Mouse (Mus musculus): ENCODE measurements around the gene Lcp2.

Gene Lcp2

DNA sequence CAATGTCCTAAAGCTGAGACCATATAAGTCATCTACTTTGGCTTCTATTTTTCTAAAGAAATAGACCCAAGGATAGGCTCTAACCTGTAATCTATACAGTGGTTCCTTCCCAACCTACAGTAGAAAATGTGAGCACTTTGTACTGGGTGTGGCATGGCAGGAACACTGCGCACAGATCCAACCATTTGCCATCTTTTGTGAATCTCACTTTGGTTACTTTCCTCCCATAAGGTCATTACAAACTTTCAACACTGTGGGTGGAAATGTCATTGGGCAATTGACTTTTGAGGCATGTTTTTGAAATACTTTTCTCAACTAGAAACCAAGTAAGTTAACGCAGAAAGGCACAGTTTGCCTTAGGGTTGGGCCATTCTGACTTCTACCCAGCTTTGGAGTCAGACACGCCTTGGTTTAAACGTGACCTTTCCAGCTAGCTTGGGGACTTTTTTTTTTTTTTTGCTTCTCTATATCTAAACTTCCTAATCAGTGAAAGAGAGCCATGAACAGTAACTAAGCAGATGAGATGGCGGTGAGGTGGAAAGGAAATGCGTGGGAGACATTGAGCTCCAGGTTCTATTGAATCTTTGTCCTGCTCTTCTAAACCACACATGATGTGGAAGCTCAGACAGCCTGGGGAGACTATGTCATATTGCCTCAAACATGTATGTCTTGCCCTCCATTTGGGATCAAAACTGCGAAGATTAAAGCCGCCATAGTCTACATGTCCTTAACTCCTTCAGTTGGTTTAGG, 1.8 kb downstream of the Lcp2 start:
- DNase-seq, result no peak

DNA sequence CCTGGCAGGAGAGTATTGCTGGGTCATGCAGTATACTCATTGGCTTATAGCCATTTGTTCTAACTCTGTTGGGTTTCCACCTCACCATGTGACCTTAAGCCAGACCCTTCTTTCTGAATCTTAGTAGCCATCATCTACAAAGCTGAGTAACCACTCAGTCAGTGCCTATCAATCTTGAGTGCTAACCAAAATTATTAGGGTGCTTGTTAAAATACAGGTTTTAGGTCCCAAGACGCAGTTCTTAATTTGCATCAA, 2.3 kb downstream of the Lcp2 start:
- no peak for DNase-seq

DNA sequence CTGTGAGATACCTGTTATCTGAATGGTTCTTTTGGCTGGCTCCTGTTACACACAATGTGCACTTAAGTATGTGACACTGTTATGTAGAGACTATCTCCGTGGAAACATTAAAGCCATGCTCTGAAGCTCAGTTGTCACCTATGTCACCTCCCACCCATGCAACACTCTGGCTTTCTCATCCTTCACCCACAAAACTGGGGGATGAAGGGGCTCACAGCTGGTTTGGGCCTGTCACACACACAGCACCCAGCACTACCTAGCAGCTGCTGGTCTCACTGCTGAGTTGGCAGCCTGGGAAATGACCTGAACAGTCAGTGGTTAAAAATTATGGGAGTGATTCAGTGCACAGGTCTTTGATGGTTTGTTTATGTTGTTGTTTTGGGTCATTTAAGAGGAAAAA, 3.3 kb downstream of the Lcp2 start:
- peak; percentile 51 for DNase-seq

DNA sequence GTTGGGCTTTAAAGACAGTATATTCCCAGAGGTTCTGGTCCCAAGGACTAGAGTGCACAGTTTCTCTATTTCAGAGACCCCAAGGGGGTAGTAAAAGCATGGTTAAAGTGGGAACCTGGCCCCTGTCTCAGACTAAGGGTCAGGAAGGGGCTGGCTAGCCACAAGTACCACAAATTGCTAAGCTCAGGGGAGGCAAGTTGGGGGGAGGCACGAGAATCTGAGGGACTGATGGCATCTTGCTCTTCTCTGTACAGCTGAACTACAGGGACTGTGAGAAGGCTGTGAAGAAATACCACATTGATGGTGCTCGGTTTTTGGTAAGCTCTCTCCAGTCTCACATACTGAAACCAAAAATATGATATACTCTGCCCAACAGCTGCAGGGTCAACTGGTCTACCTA, 3.9 kb downstream of the Lcp2 start:
- no peak for DNase-seq

DNA sequence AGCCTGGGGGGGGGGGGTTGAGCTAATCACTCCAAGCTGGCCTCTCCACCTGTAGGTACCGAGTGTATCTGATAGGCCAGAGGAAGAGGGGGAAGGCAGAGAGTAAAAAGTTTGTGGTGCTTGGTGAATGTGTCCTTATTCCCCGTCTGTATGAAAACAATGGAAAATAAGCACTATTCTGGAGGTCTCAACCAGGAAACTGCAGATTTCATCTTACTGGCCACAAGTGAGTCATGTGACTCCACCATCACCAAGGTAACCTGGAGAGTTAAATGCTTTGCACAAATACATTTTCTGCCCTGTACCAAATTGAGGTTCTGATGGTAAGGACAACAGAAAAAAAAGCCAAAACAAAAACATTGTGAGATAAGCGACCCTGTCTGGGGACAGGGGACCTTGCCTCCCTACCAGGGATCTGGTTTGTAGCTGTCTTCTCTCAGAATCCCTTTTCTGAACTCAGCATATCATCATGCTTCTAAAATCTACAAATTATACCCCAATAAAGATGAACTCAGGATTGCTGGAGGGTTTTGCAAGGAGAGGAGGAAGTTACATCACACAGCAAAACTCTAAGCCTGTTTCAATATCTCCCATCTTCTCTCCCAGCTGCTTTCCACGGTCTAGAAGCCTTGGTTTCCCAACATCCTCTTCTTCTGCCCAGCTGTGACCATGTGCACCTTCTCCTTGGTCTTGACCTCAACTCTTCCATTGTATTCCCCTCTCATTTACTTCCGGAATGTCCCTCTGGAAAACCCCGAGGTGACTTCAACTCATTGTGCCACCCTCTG, 6.5 kb downstream of the Lcp2 start:
- no peak for DNase-seq

DNA sequence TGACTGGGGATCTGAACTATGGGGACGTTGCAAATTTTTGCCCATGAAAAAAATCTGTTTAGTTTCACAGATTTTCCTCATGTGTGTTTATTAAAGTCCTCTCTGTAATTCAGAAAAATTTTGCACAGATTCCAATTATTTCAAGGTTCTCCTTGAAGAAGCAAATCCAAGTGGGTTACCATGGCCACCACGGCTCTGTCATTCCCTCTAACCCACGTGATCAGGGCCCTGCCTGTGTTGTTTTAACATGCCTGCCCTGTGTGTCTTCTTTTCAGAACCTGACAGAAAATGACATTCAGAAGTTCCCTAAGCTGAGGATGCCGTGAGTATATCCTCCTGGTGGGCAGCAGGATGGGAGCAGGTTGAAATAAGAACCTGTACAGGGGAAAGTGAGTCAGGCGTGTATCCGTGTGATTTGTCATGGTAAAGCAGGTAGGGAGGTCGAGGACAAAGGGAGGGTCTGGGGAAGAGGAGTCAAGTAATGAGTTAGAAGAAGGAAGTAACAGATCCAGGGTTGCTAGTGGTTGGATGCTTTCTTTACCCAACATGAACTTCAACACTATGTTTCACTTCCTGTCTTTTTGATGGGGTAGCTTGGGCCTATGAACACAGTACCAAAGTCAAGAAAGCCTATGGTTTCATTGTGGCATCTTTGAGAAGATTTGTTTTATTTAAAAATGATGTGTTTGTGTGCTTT, 7.5 kb downstream of the Lcp2 start:
- DNase-seq, result no peak

DNA sequence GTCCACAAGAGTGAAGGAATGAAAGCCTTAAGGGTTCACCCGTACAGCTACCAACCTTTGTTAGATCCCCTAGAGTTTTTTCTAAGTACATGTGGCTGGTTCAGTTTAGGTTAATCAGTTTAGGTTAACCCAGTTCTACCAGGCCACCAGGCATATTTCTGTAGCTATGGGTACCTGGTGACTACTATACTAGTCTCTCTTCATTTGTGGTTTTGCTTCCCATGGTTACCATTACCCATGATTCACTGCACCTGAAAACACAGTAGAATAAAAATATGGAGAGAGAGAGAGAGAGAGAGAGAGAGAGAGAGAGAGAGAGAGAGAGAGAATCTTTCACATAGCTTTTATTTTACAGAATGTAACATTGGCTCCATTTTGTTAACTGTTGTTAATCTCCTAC, 10.0 kb downstream of the Lcp2 start:
- no peak for DNase-seq

DNA sequence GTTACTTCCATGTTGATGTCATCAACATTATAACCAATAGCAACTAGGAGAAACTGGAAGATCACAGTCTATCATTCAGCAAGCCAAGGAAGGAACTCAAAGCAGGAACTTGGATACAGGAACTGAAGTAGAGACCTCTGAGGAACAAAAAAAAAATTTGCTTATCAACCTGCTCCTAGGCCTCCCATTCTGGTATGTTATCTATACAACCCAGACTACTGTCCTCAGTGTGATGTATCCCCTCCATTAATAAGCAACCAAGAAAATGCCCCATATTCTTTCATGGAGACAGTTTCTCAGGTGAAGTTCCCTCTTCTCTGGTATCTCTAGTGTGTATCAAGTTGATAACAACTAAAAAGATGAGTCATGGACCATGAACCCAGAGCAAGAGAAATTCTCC, 11.6 kb downstream of the Lcp2 start:
- no peak for DNase-seq

DNA sequence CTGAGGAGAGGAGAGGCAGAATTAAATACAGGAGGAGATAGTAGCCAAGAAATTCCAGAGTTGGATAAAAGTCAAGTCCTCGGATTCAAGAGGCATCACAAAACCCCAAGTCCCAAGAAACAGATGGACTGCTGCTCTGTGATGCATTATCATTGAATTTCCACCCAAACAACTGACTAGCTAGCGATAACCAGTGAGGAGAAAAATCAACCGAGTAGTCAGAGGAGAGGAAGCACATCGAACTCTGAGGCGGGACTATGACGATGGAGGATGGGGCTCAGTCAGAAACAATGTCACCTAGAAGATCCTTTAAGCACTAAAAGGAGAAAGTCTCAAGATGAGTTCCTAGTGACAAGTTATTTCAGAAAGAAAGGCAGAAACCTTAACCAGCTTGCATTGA, 12.2 kb downstream of the Lcp2 start:
- no peak for DNase-seq

DNA sequence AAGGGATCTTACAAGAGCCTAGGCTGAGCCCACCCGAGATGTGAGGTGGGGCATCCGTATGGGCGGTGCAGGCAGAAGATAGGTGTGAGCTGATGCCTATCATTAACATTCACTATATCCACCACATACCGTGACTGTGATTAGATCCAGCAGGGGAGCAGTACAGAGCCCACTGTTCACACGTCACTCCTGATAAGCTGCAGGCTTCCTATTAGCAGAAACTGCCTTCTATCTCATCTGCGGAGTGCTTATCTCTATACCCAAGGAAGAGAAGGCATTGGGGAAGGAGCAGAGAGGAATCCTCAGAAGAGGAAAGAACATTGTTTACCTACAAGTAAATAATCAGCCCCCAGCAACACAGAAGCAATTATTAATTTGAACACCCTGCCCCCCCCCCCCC, 15.0 kb downstream of the Lcp2 start:
- DNase-seq, result no peak

DNA sequence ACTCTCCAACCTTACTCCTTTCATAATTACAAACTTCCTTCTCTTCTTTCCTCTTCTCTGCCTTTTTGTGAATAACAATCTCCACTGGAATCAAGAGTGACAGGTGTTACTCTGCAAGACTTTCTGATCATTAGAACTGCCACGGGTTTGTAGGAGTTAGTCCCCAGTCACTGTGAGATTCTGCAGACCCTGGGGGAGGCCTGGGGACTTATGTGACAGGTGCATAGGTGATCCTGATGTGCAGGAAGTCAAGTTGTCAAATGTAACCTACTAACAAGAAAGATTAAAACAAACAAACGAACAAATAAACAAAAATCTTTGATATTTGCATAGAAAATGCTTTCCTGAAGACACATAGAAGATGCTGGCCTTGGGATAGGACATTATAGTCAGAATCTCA, 16.5 kb downstream of the Lcp2 start:
- DNase-seq, result no peak

DNA sequence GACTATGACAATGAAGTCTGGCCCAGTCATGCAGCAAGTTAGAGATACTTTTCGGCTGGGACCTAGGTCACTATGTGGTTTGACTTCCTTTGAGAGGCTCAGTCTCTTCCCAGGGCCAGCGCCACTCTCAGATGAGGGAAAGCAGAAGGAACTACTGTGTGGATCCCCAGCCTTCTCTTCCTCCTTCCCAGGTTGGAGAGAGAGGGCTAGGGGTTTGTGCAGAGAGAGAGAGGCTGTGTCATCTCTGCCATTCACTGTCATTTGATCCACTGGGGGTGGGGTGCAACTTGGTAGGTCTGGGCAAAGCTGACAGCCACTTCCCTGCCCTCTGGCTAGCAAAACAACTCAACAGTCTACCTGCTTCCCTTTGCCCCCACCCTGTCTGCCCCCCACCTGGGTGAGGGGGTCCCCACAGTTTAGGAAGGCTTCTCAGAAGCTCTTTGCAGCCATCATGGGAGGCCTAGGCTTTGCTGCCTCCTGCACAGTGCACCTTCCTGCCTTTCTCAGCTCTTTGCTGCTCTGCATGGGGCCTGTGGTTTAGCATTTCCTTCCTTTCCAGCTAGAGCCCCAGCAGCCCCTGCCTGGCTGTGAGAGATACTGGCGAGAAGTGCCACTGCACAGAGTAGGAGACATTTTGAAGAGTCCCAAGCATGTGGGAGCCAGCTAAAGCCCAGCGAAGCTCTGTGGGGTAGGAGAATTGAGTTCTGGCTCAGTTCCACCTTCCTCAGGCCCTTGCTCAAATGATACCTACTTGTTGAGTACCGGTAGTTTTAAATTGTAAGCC, 17.2 kb downstream of the Lcp2 start:
- peak; percentile 79 for DNase-seq

DNA sequence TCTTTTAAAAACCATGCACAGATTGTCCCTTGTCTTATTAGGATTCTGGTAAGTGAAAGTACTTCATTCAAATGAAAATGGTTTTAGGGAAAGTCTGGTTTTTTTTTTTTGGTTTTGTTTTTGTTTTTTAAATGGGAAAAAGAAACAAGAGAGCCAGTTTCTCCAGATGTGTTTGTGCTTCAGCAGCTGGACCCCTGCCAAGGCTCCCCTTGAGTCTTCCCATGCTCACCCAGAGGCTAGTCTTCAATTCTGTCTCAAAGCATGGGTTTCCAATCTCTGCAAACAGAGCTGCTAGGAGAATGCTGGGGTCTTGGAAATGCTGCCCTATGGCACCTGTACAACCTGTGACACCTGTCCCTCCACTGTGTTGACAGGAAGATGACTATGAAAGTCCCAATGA, 23.9 kb downstream of the Lcp2 start:
- no peak for DNase-seq

DNA sequence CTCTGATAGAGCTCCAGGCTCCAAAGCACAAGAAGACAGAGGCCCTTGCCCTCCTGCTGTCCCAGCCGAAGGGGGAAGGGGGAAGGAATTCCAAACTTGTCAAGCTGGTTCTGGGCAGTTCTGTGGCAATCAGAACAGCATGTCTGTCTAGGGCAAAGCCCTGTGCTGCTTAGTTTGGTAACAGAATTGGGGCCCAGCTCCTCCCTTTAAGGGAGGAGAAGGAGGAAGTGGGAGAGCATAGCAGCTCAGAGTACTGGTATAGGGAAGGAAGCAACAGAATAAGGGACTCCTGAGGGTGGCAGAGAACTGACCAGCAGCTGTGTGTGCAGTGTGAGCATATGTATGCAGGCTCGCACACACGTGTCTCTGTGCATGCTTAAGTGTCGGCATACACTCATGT, 25.6 kb downstream of the Lcp2 start:
- no peak for DNase-seq

DNA sequence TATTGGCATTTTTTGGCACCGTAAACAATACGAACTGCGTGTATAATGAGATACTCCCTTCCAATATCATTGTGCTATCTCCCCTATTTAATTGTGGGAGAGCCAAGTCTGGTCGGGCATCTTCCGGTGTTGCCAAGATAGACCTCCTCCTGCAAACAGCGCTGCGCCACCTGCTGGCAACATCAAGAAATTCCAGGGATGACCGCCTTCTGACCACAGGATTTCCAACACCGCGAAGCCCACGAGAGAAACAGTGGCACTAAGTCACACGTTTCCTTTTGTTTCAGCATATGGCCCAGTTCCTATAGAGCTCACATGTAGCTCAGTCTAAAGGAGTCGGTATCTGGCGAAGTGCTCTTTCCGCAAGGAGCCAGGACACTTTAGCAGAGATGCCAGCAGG, 27.1 kb downstream of the Lcp2 start:
- peak; percentile 80 for DNase-seq

DNA sequence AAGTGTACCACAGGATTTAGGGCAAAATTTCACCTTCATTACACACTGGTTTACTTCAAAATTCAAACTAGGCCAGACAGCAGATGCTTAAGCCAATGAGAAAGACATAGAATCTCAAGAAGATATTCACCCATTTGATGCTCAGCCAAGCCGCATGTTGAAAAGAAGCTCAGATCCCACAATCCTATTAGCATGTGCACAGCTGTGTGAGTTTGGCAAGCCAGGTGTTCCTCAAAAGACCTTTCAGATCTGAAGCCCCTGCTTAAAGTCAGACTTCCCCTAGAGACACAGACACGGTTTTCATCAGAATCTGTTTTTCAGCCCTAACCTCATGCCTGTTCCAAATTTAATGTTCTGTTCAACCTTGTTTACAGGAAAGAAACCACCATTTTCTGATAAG, 31.1 kb downstream of the Lcp2 start:
- DNase-seq, result peak; percentile 58

DNA sequence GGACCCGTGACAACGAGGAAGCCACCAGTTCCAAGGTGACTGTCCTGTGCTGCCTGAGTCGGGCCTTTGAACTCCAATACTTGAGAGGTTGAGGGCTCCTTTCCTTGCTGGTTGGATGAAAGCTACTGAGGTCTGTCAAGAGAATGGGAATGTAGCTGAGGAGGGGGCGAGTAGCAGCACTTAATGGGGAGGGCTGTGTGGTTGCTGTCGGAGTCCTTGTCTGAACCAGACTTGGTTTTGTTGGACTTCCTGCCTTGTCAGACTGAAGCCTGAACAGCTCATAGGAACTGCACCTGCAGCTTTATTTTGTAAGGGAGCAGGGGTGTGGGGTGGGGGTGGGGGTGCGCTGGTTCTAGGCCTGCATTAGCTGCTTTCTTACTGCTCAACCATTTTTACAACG, 31.9 kb downstream of the Lcp2 start:
- DNase-seq, result peak; percentile 65

DNA sequence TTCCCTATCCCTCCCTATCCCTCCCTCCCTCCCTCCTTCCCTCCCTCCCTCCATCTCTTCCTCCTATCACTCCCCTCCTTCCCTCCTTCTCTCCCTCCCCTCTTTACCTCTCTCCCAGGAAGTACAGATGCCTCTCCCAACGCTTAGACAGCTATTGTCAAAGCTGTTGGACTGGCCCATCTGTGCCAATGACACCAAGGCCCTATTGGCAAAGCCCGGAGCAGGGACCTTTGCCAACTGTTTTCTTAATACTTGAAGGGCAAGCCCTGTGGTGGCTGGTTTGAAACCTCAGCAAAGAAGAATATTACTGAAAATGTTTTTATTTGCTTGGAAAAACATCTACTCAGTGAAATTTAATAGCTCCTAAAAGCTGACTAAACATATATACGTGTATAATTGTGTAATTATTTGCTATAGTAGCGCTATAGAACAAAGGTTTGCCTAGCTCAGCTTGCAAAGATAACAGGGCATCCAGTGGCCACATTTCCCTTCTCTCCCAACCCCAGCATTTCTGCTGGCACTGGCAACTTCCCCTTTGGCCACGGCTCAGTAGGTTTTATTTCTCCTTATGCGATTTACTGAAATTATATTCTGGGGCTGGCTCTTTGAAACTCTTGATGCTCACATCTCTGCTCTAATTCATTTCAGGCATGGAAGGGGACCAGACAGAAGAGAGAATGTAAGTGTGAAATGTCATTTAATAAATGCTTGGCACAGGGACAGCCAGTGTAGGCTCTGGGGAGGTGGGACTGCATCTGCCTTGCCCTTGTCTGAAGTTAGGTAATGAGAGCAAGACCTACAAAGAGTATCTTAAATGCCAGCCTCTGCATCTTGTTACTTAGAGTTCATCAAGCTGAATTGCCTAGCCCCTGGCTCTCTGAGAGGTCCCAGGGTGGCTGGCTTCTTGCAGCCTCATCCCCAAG, 33.1 kb downstream of the Lcp2 start:
- DNase-seq, result no peak

DNA sequence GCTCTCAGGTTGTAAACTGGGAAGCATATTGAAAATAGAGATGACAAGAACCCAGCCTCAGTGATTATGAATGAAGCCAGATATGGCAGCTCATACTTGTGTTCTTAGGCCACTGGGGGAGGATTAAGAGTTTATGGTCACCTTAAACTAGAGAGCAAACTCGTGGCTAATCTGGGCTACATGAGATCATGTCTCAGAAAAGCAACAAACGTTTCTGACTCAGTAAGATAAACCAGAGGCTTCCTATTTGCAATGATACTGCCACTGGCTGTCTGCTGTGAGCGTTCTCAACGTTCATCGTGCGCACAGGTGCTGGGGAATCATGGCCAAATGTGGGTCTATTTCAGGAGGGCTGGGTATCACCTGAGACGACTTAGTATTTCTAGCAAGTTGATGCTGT, 37.1 kb downstream of the Lcp2 start:
- no peak for DNase-seq

DNA sequence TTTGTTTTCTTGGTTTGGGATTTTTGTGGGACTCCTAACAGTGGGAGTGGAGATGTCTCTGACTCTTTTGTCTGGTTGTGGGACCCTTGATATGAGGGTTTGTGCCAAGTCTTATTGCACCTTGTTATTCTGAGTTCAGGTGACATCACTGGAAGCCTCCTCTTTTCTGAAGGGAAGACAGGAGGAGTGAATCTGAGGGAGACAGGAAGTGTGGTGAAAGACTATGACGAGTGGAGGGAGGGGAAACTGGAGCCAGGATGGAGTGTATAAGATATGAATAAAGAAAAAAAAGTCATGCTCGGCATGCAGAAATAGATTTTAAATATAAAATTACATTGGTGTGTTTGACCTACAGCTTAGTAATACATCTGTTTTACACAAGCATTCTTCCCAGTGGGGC, 37.9 kb downstream of the Lcp2 start:
- no peak for DNase-seq

DNA sequence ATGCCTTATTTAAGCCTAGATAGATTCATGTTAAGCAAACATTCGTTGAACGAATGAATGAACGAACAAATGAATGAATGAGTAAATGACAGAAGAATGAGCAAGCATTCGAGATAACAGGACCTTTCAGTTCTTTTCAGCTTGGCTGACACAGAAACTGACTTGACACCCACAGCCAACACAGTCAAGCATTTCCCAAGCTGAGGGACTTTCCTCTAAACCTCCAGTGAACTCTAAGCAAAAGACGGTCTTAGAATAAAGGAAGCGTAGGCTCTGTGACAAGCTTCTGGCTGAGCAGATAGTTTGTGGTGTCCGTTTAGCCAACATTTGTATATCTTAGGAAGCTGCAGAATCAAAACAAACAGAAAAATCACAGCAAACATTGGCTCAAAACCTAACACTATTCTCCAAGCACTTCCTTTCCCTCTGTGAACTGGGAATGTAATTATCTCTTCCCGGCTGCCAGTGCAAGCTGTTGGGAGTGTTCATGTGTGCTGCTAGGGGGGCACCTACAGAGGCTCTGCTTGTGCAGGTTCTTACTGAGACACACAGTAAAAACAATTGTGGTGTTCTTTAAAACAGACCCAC, 39.5 kb downstream of the Lcp2 start:
- no peak for DNase-seq

DNA sequence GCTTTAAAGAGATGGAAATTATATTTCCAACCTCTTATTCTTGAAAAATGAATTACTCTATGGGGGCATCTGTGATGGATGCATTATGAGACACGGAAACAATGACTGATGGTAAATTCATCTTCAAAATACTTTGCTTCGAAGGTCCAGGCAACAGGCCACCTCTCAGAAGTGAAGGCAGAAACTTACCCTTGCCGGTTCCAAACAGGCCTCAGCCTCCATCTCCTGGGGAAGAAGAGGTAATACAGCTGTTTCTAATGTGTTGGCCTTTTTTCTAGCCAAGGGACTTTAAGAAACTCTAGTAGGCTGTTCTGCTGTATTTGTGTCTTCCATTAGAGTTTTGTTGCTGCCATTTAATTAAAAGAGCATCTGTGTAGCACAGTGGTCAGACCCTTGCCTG, 40.3 kb downstream of the Lcp2 start:
- DNase-seq, result no peak
